Mouse (Mus musculus) bone marrow macrophage, adult 2 months (primary cell): Measurements from ENCODE around the gene Josd2.

Experiments used
- CTCF ChIP-seq: IDR thresholded peaks from 2 replicates; pipeline ENCODE4 v1.5.1; 2012; ENCODE audit warnings: low read depth, mild to moderate bottlenecking, low read length, moderate library complexity
- POLR2A ChIP-seq: IDR thresholded peaks from 2 replicates; pipeline ENCODE4 v1.6.1; 2012; ENCODE audit warnings: mild to moderate bottlenecking, low read depth, low read length, borderline replicate concordance

DNA sequence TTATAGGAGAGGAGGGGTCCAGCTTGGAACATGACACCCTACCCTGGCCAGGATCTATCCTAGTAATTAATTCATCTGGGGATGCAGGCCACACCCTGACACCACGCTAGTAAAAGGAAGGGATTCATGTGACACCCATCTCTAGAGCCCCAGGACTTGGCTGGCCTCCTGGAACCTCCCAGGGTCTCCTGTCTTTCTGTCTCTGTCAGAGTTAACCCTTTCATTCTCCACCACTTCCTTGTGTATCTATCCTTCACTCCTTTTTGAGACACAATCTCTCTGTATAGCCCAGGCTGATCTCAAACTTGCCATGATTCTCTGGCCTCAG is 4.7 kb downstream of the Josd2 start:
- TF ChIP-seq CTCF (no peak), POLR2A (no peak)
